Mouse (Mus musculus) stomach, embryonic 15.5 days (tissue): ENCODE measurements around the gene Reep6. TPM values are rescaled to one million over a fixed set of nuclear protein-coding genes. Genes with fewer than 3 reads are reported as not detected.

Experiments used
- ATAC-seq: fragments of 200-750 bp; cut with Nextera tagmentation; 2 replicates; pipeline ENCODE4 v1.8.0; 2017; ENCODE audit warnings: low read depth, moderate number of reproducible peaks, moderate TSS enrichment; ENCODE audit not compliant: insufficient read depth, low FRiP score
- H3K27ac ChIP-seq: fragments of 300-500 bp; sonication (generic); 2 replicates; pipeline ENCODE4 v1.5.1; 2015; ENCODE audit warnings: mild to moderate bottlenecking, inconsistent platforms
- H3K27me3 ChIP-seq: fragments of 300-500 bp; sonication (generic); replicated peaks from 2 replicates; pipeline ENCODE4 v1.6.1; 2015; ENCODE audit warnings: inconsistent platforms
- H3K36me3 ChIP-seq: fragments of 300-500 bp; sonication (generic); 2 replicates; pipeline ENCODE4 v1.6.1; 2015; ENCODE audit warnings: inconsistent platforms
- H3K4me1 ChIP-seq: fragments of 300-500 bp; sonication (generic); 2 replicates; pipeline ENCODE4 v1.6.1; 2015; ENCODE audit warnings: inconsistent platforms
- H3K4me2 ChIP-seq: fragments of 300-500 bp; sonication (generic); 2 replicates; pipeline ENCODE4 v1.6.1; 2015; ENCODE audit warnings: mild to moderate bottlenecking, inconsistent platforms
- H3K4me3 ChIP-seq: fragments of 300-500 bp; sonication (generic); replicated peaks from 2 replicates; pipeline ENCODE4 v1.5.1; 2015; ENCODE audit warnings: inconsistent platforms
- H3K9ac ChIP-seq: fragments of 300-500 bp; sonication (generic); 2 replicates; pipeline ENCODE4 v1.6.1; 2015; ENCODE audit warnings: inconsistent platforms
- H3K9me3 ChIP-seq: fragments of 300-500 bp; sonication (generic); 2 replicates; pipeline ENCODE4 v1.6.1; 2016; ENCODE audit warnings: inconsistent platforms
- WGBS: fragments of 180-500 bp; shearing (Covaris S2); methylation state at CpG from one replicate; pipeline ENCODE4 v1.1.7; 2015; 5-methylcytosine and 5-hydroxymethylcytosine counted together
- polyA plus RNA-seq: library from polyadenylated mRNA; unstranded; fragments of >200 nt; fragmentation: Nextera tagmentation; extraction: Ambion mirVana; gene quantifications from 2 replicates; pipeline ENCODE4 v1.2.1, GENCODE M21; 2015

The Reep6 gene
- 44.5 and 51.2 TPM in 2 replicates for polyA plus RNA-seq

DNA sequence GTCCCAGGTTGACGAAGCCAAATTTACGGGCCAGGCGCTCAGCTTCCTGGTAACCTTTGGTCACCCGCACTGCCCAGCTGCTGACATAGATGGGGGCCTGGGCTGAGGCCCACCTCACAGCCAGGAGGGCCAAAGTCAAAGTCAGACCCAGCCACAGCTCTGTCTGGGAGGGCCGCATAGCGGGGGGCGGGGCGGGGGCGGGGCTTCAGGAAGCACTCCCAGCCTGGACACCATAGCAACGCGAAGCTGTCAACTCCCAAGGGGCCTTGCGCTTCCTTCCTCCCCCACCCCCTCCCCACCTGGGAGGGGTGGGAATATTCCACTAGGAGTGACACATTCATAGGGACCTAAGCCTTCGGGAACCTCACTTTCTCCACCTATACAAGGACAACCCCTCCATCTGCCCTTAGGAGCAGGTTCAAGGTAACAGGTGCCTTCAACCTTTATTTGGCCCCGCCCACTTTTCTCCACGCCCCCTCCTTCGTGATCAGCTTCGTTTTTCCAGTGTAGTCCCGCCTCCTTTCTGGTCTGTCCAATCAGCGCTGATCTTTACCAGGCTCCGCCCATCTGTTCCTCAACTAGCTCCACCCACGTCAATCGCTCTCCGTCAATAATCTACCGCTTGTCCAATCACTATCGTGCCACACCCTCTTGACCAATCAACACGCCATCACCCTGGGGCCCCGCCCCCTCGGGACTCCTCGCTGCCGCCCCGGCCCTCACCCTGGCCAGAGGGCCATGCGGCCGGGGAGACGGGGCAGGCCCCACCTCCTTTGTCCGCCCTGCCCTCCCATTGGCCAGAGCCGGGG lies at the start of gene Reep6, which contains the start of gene Pcsk4:
Gene Reep6, plus strand, starts transcription at position 681 of the 809 bp plus-strand sequence.
Gene Pcsk4, minus strand, starts transcription at position 226 of the 809 bp plus-strand sequence.
- Histone ChIP-seq H3K9me3 (no peaks in the 10 kb centered on the region), H3K4me2 (peak within 1 kb of the TSS; percentile 97), H3K4me1 (peaks cover 37% of the 10 kb centered on the region), H3K4me3 (peak within 1 kb of the TSS; percentile 50), H3K27me3 (no peaks in the 10 kb centered on the region), H3K36me3 (no peaks in the 10 kb centered on the region), H3K27ac (peak within 1 kb of the TSS; percentile 78), H3K9ac (peak within 1 kb of the TSS; percentile 43; the same call in 1 of the 2 replicates)
- peak; percentile 93 for ATAC-seq
- 3% methylated on average over 36 of the region's 36 CpGs for WGBS

GRCm38 (mm10) chr10:80281304-80281703 lies 48.4 kb upstream of the Reep6 start:
- H3K36me3 ChIP-seq = peaks cover 82% of the 10 kb centered on the region
- no peaks in the 10 kb centered on the region for H3K27me3 ChIP-seq
- no peak overlapping the region for H3K4me2 ChIP-seq
- no peak for ATAC-seq
- H3K4me3 ChIP-seq = no peak overlapping the region
- H3K4me1 ChIP-seq = peaks cover 18% of the 10 kb centered on the region; the same call in 1 of the 2 replicates
- WGBS = 71% methylated on average over 7 of the region's 7 CpGs
- H3K9ac ChIP-seq = no peak overlapping the region
- 0 out of 2 replicates have a peak overlapping the region, but pooled peaks have one; percentile 63 for H3K27ac ChIP-seq
- no peaks in the 10 kb centered on the region for H3K9me3 ChIP-seq

DNA sequence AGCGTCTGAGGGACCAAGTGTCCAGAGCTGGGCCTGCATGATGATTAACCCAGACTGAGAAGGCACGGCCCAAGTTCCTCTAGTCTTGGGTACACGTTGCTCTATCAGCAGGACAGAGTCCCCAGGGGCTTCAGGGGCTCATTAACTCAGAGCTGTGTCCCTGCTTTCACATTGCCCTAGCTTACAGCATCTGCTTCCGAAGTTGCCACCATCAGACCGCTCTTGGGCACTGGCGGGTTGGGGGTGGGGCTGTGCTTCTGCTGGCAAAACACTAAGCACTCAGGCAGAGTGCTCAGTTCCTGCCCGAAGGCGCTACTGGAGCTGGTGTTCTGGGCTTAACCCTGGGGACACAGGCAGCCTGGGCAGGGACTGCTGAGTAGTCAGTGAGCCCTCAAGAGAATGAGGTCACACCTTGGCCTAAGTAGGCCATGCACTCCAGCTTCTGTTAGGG lies 47.8 kb upstream of the Reep6 start:
- H3K36me3 ChIP-seq = peaks cover 83% of the 10 kb centered on the region
- peak; percentile 20; the same call in 1 of the 2 replicates for ATAC-seq
- 78% methylated on average over 8 of the region's 8 CpGs for WGBS
- H3K9me3 ChIP-seq = no peaks in the 10 kb centered on the region
- no peak overlapping the region for H3K9ac ChIP-seq
- H3K4me1 ChIP-seq = peaks cover 18% of the 10 kb centered on the region; the same call in 1 of the 2 replicates
- H3K27ac ChIP-seq = peak overlapping the region; percentile 63
- H3K27me3 ChIP-seq = no peaks in the 10 kb centered on the region
- H3K4me2 ChIP-seq = no peak overlapping the region
- no peak overlapping the region for H3K4me3 ChIP-seq

DNA sequence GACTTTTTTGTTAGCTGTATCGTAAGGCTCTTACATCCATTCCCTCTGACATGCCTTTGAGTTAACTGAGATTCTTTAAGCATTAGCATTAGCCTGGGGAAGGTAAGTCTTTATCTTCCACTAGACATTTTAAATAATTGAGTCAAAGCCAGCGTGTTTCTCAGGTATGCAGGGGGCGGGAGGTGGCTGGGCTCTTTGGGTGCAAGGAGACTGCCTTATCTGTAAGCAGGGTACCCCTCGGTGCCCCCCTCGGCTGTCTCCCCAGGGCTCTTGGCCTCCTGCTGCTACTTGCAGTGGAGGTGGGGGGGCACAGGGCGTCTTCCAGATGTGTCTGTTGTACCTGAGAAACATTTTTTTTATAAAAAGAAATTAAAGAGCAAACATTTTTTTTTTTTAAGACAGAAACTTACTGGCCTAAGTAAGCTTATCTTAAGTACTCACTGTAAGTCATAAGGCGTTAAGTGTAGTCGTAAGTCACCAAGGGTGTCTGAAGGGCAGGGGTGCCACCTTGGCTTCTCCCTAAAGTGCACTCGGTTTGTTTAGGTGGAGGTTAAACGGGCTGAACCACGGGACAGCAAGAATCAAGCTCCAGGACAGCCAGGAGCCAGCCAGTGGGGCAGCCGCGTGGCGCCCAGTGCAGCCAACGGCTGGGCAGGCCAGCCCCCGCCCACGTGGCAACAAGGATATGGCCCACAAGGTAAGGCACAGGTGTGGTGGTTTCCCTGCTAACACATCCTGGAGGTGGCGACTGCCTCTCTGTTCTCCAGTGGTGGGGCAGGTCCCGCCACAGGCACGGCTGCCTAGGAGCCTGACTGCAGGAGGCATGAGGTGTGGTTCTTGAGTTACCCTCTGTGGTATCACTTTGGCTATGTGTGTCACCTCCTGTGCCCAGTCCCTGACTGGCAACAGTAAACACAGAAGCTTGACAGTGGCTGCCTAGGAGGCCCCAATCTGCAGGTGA lies 47.0 kb upstream of the Reep6 start:
- no peak overlapping the region for H3K4me3 ChIP-seq
- H3K9me3 ChIP-seq = no peaks in the 10 kb centered on the region
- WGBS = 73% methylated on average over 19 of the region's 20 CpGs
- no peaks in the 10 kb centered on the region for H3K27me3 ChIP-seq
- H3K4me1 ChIP-seq = peaks cover 18% of the 10 kb centered on the region; the same call in 1 of the 2 replicates
- H3K27ac ChIP-seq = peak overlapping the region; percentile 63; the same call in 1 of the 2 replicates
- H3K9ac ChIP-seq = no peak overlapping the region
- H3K4me2 ChIP-seq = no peak overlapping the region
- peak; percentile 61 for ATAC-seq
- peaks cover 79% of the 10 kb centered on the region for H3K36me3 ChIP-seq

GRCm38 (mm10) chr10:80285222-80286070 lies 44.3 kb upstream of the Reep6 start:
- Histone ChIP-seq H3K27me3 (no peaks in the 10 kb centered on the region), H3K4me2 (no peak overlapping the region), H3K27ac (no peak overlapping the region), H3K4me1 (peaks cover 18% of the 10 kb centered on the region; the same call in 1 of the 2 replicates), H3K4me3 (no peak overlapping the region), H3K9ac (no peak overlapping the region), H3K36me3 (peaks cover 63% of the 10 kb centered on the region), H3K9me3 (no peaks in the 10 kb centered on the region)
- ATAC-seq = no peak
- WGBS = 63% methylated on average over 9 of the region's 15 CpGs

- no peaks in the 10 kb centered on the region for H3K9me3 ChIP-seq
- ATAC-seq = no peak
- no peak overlapping the region for H3K9ac ChIP-seq
- 83% methylated on average over 12 of the region's 12 CpGs for WGBS
- H3K4me1 ChIP-seq = 0 out of 2 replicates have a peak, but pooled peaks cover 8% of the 10 kb centered on the region
- no peaks in the 10 kb centered on the region for H3K27me3 ChIP-seq
- H3K36me3 ChIP-seq = peaks cover 43% of the 10 kb centered on the region
- no peak overlapping the region for H3K4me3 ChIP-seq
- no peak overlapping the region for H3K4me2 ChIP-seq
- H3K27ac ChIP-seq = no peak overlapping the region
Measured at GRCm38 (mm10) chr10:80288097-80288496, 41.7 kb upstream of the Reep6 start.

DNA sequence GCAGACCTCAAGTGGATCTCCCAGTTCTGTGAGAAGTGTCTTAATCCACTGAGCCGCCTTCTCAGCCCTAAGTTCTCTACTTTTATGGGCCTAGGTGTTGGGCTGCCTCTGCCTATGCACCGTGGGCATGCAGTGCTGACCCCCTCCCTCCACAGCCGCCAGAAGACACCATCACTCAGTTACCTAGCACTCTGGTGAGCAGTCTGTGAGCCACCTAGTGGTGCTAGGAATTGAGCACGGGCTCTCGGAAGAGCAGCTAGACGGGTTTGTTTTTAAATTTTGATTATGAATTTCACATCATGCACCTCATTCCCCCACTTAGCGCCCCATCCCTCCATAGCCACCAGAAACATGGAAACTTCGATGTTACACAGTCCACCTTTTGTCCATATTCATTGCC lies 41.1 kb upstream of the Reep6 start:
- Histone ChIP-seq H3K4me3 (no peak overlapping the region), H3K4me2 (no peak overlapping the region), H3K27me3 (no peaks in the 10 kb centered on the region), H3K27ac (no peak overlapping the region), H3K4me1 (peaks cover 11% of the 10 kb centered on the region), H3K36me3 (peaks cover 38% of the 10 kb centered on the region), H3K9me3 (no peaks in the 10 kb centered on the region), H3K9ac (no peak overlapping the region)
- no peak for ATAC-seq
- WGBS = 72% methylated on average over 8 of the region's 8 CpGs

GRCm38 (mm10) chr10:80292251-80293146 lies 37.3 kb upstream of the Reep6 start, which contains the start of gene Rps15:
Gene Rps15, plus strand, starts transcription at chr10:80292453.
- H3K36me3 ChIP-seq = peaks cover 19% of the 10 kb centered on the region

GRCm38 (mm10) chr10:80293325-80293724 lies 36.4 kb upstream of the Reep6 start:
- peak overlapping the region; percentile 89; the same call in 1 of the 2 replicates for H3K27ac ChIP-seq
- peak overlapping the region; percentile 69 for H3K4me2 ChIP-seq
- no peaks in the 10 kb centered on the region for H3K9me3 ChIP-seq
- peaks cover 13% of the 10 kb centered on the region for H3K36me3 ChIP-seq
- WGBS = 24% methylated on average over 14 of the region's 14 CpGs
- peak overlapping the region; percentile 88 for H3K4me3 ChIP-seq
- no peak for ATAC-seq
- peak overlapping the region; percentile 98 for H3K9ac ChIP-seq
- peaks cover 10% of the 10 kb centered on the region for H3K27me3 ChIP-seq
- H3K4me1 ChIP-seq = peaks cover 22% of the 10 kb centered on the region

More at GRCm38 (mm10) chr10:80292251-80293146, 37.3 kb upstream of the Reep6 start, which contains the start of gene Rps15:
- ATAC-seq = peak; percentile 90
- peaks cover 22% of the 10 kb centered on the region for H3K4me1 ChIP-seq
- peak within 1 kb of the TSS; percentile 88 for H3K4me3 ChIP-seq
- H3K27ac ChIP-seq = peak within 1 kb of the TSS; percentile 89
- peak within 1 kb of the TSS; percentile 98 for H3K9ac ChIP-seq
- under 1% methylated on average over 69 of the region's 72 CpGs for WGBS
- peaks cover 3% of the 10 kb centered on the region; the same call in 1 of the 2 replicates for H3K27me3 ChIP-seq
- H3K9me3 ChIP-seq = no peaks in the 10 kb centered on the region
- H3K4me2 ChIP-seq = peak within 1 kb of the TSS; percentile 69

- 81% methylated on average over 4 of the region's 4 CpGs for WGBS
- no peak overlapping the region for H3K27ac ChIP-seq
- H3K27me3 ChIP-seq = peaks cover 20% of the 10 kb centered on the region
- H3K4me3 ChIP-seq = peak overlapping the region; percentile 88; the same call in 1 of the 2 replicates
- H3K9me3 ChIP-seq = no peaks in the 10 kb centered on the region
- H3K36me3 ChIP-seq = peaks cover 10% of the 10 kb centered on the region
- ATAC-seq = no peak
- peaks cover 22% of the 10 kb centered on the region for H3K4me1 ChIP-seq
- H3K4me2 ChIP-seq = no peak overlapping the region; the same call in 1 of the 2 replicates
- no peak overlapping the region for H3K9ac ChIP-seq
Measured at GRCm38 (mm10) chr10:80294311-80294710, 35.4 kb upstream of the Reep6 start.
